Mouse (Mus musculus) urinary bladder, adult 2 months (tissue): Measurements from ENCODE around the gene Gna13. TPM values are rescaled to one million over a fixed set of nuclear protein-coding genes. Genes with fewer than 3 reads are reported as not detected.
A peak's percentile ranks its signal among the peaks of the same experiment; 100 is the strongest.

Source experiments
- DNase-seq: peaks from one replicate; pipeline ENCODE4 v3.0.0; 2022; ENCODE audit warnings: low spot score
- polyA plus RNA-seq: library from polyadenylated mRNA; depleted of rRNA; stranded (reverse); fragments of >200 nt; gene quantifications from 2 replicates; pipeline ENCODE4 v1.2.3, GENCODE M21; 2012; rRNA removed

Gene Gna13
- polyA plus RNA-seq, 1 experiment: 26.0 TPM

- no peak for DNase-seq
Observed at GRCm38 (mm10) chr11:109422263-109422662, 59.6 kb downstream of the Gna13 start.

- DNase-seq: no peak
Observed at GRCm38 (mm10) chr11:109423294-109423693, 60.7 kb downstream of the Gna13 start.

GRCm38 (mm10) chr11:109425392-109426271, 63.0 kb downstream of the Gna13 start, which contains the start of gene Amz2:
Gene Amz2, plus strand, starts transcription at chr11:109425946.
- DNase-seq: peak; percentile 91

GRCm38 (mm10) chr11:109426272-109426586, 63.6 kb downstream of the Gna13 start:
- DNase-seq: no peak

- no peak for DNase-seq
Observed at GRCm38 (mm10) chr11:109427353-109427752, 64.7 kb downstream of the Gna13 start.

GRCm38 (mm10) chr11:109434233-109434798, 71.7 kb downstream of the Gna13 start:
- no peak for DNase-seq

GRCm38 (mm10) chr11:109436889-109437288, 74.3 kb downstream of the Gna13 start:
- no peak for DNase-seq

- DNase-seq: no peak
Observed at GRCm38 (mm10) chr11:109439209-109439608, 76.6 kb downstream of the Gna13 start.

GRCm38 (mm10) chr11:109439829-109440340, 77.3 kb downstream of the Gna13 start:
- peak; percentile 67 for DNase-seq

GRCm38 (mm10) chr11:109440641-109441040, 78.0 kb downstream of the Gna13 start:
- DNase-seq: no peak

GRCm38 (mm10) chr11:109441119-109441518, 78.5 kb downstream of the Gna13 start:
- no peak for DNase-seq

GRCm38 (mm10) chr11:109442166-109442730, 79.6 kb downstream of the Gna13 start:
- DNase-seq: no peak

GRCm38 (mm10) chr11:109443468-109444263, 81.0 kb downstream of the Gna13 start:
- DNase-seq: no peak

GRCm38 (mm10) chr11:109444600-109444999, 82.0 kb downstream of the Gna13 start:
- DNase-seq: no peak

GRCm38 (mm10) chr11:109445438-109446035, 82.9 kb downstream of the Gna13 start:
- DNase-seq: no peak

Other genes starting within 250 kb of the Gna13 start
- gene E030025P04Rik, start 218.5 kb upstream of the Gna13 start, polyA plus RNA-seq: 0.12 and 0.19 TPM in 2 replicates
- gene Rgs9, start 64.7 kb upstream of the Gna13 start, polyA plus RNA-seq: 1.8 and 1.9 TPM in 2 replicates
- gene 9930022D16Rik, start 51.1 kb downstream of the Gna13 start, polyA plus RNA-seq: not detected in 2 replicates
- 46.3 and 47.4 TPM in 2 replicates for gene Amz2, start 63.1 kb downstream of the Gna13 start, polyA plus RNA-seq
- 6.7 and 7.0 TPM in 2 replicates for gene Arsg, start 110.5 kb downstream of the Gna13 start, polyA plus RNA-seq
- gene Slc16a6, start 110.8 kb downstream of the Gna13 start, polyA plus RNA-seq: 1.2 and 2.4 TPM in 2 replicates
- 44.9 and 49.1 TPM in 2 replicates for gene Wipi1, start 249.1 kb downstream of the Gna13 start, polyA plus RNA-seq